Mouse (Mus musculus) kidney, embryonic 14.5 days (tissue): ENCODE data around the gene Ippk. TPM values are rescaled to one million over a fixed set of nuclear protein-coding genes. Genes with fewer than 3 reads are reported as not detected.

ENCODE experiments used
- ATAC-seq: fragments of 200-750 bp; cut with Nextera tagmentation; 2 replicates; pipeline ENCODE4 v1.8.0; 2017; ENCODE audit warnings: moderate number of reproducible peaks, mild to moderate bottlenecking, moderate TSS enrichment, moderate library complexity; ENCODE audit not compliant: low FRiP score, low TSS enrichment
- H3K27ac ChIP-seq: fragments of 300-500 bp; sonication (generic); 2 replicates; pipeline ENCODE4 v1.5.1; 2014; ENCODE audit warnings: low read depth, mild to moderate bottlenecking, low read length, moderate library complexity, mixed read lengths
- H3K27me3 ChIP-seq: fragments of 300-500 bp; sonication (generic); 2 replicates; pipeline ENCODE4 v1.6.1; 2014; ENCODE audit warnings: mild to moderate bottlenecking, low read length; ENCODE audit not compliant: control insufficient read depth, insufficient read depth
- H3K36me3 ChIP-seq: fragments of 300-500 bp; sonication (generic); 2 replicates; pipeline ENCODE4 v1.6.1; 2014; ENCODE audit warnings: low read length, mixed read lengths; ENCODE audit not compliant: control insufficient read depth, insufficient read depth
- H3K4me1 ChIP-seq: fragments of 300-500 bp; sonication (generic); 2 replicates; pipeline ENCODE4 v1.6.1; 2014; ENCODE audit warnings: low read length, mixed read lengths; ENCODE audit not compliant: control insufficient read depth, insufficient read depth
- H3K4me2 ChIP-seq: fragments of 300-500 bp; sonication (generic); replicated peaks from 2 replicates; pipeline ENCODE4 v1.6.1; 2014; ENCODE audit warnings: low read depth, mild to moderate bottlenecking, low read length
- H3K4me3 ChIP-seq: fragments of 300-500 bp; sonication (generic); 2 replicates; pipeline ENCODE4 v1.5.1; 2014; ENCODE audit warnings: mild to moderate bottlenecking, low read length
- H3K9ac ChIP-seq: fragments of 300-500 bp; sonication (generic); 2 replicates; pipeline ENCODE4 v1.6.1; 2014; ENCODE audit warnings: low read depth, mild to moderate bottlenecking, low read length, moderate library complexity
- H3K9me3 ChIP-seq: fragments of 300-500 bp; sonication (generic); 2 replicates; pipeline ENCODE4 v1.6.1; 2016; ENCODE audit warnings: low read length; ENCODE audit not compliant: control insufficient read depth
- WGBS: fragments of 180-500 bp; shearing (Covaris S2); extraction: QIAGEN DNeasy Blood & Tissue Kit; methylation state at CpG from one replicate; pipeline ENCODE4 v1.1.7; 2014; 5-methylcytosine and 5-hydroxymethylcytosine counted together
- polyA plus RNA-seq: library from polyadenylated mRNA; unstranded; fragments of >200 nt; fragmentation: Nextera tagmentation; extraction: Ambion mirVana; gene quantifications from 2 replicates; pipeline ENCODE4 v1.2.1, GENCODE M21; 2014

The Ippk gene
- polyA plus RNA-seq, 1 experiment from 2014 or later: 16.8 TPM

GRCm38 (mm10) chr13:49470319-49470718, 49.3 kb downstream of the Ippk start:
- H3K36me3 ChIP-seq: peaks cover 6% of the 10 kb centered on the region; the same call in 1 of the 2 replicates
- H3K4me3 ChIP-seq: no peak overlapping the region
- 88% methylated on average over 4 of the region's 4 CpGs for WGBS
- ATAC-seq: no peak
- no peak overlapping the region for H3K4me2 ChIP-seq
- no peaks in the 10 kb centered on the region for H3K27me3 ChIP-seq
- no peaks in the 10 kb centered on the region for H3K9me3 ChIP-seq
- no peak overlapping the region for H3K27ac ChIP-seq
- no peaks in the 10 kb centered on the region for H3K4me1 ChIP-seq
- no peak overlapping the region for H3K9ac ChIP-seq

DNA sequence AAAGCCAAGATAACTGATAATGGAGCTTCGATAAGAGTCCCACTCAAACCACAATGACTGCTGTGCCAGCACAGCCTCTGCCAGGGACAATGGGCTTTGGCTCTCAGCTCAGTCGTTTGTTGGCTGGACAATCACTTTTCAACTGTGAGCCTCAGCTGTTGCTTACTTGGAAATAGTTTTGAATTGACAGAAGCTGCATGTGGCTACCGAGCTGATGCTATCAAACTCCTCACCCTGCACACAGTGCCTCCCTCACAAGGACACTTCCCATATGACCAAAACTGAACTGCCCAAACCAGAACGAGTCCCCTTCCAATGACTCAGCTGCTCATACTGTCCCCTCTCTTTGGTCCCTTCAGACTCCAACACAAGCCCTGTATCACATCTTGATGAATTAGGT, 49.8 kb downstream of the Ippk start:
- WGBS: 77% methylated on average over 4 of the region's 4 CpGs
- Histone ChIP-seq H3K27ac (no peak overlapping the region), H3K9ac (no peak overlapping the region)

GRCm38 (mm10) chr13:49471981-49472675, 51.1 kb downstream of the Ippk start:
- WGBS: 77% methylated on average over 4 of the region's 4 CpGs
- H3K27ac ChIP-seq: no peak overlapping the region
- no peak overlapping the region for H3K4me3 ChIP-seq

More for the DNA sequence above, 49.8 kb downstream of the Ippk start:
- ATAC-seq: no peak
- Histone ChIP-seq H3K36me3 (0 out of 2 replicates have a peak, but pooled peaks cover 2% of the 10 kb centered on the region), H3K27me3 (no peaks in the 10 kb centered on the region), H3K4me1 (no peaks in the 10 kb centered on the region), H3K9me3 (no peaks in the 10 kb centered on the region), H3K4me3 (no peak overlapping the region), H3K4me2 (no peak overlapping the region)

DNA sequence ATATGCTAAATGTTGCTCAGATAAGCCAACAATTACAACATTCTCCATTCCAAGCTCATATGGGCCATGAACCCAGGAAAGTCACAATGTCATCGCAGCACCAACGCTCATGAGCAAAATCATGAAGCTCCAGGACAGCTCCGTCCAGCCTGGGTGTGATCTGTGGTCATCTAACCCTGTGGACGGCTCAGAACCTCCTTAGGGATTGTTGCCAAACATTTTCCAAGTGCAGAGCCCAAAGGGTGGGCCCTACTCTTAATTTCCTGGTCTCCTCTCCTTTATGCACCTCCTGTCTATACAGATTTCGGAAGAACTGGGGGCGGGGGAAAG, 51.6 kb downstream of the Ippk start:
- Histone ChIP-seq H3K27me3 (no peaks in the 10 kb centered on the region), H3K4me1 (no peaks in the 10 kb centered on the region), H3K4me2 (no peak overlapping the region), H3K4me3 (no peak overlapping the region), H3K9me3 (no peaks in the 10 kb centered on the region), H3K9ac (no peak overlapping the region), H3K36me3 (no peaks in the 10 kb centered on the region), H3K27ac (no peak overlapping the region)
- ATAC-seq: no peak
- 94% methylated on average over 6 of the region's 6 CpGs for WGBS

More at GRCm38 (mm10) chr13:49471981-49472675, 51.1 kb downstream of the Ippk start:
- no peaks in the 10 kb centered on the region for H3K27me3 ChIP-seq
- H3K4me2 ChIP-seq: no peak overlapping the region
- no peaks in the 10 kb centered on the region for H3K9me3 ChIP-seq
- no peaks in the 10 kb centered on the region for H3K4me1 ChIP-seq
- ATAC-seq: no peak
- H3K9ac ChIP-seq: no peak overlapping the region
- no peaks in the 10 kb centered on the region for H3K36me3 ChIP-seq

GRCm38 (mm10) chr13:49477887-49478286, 56.8 kb downstream of the Ippk start:
- Histone ChIP-seq H3K27ac (no peak overlapping the region), H3K4me1 (no peaks in the 10 kb centered on the region), H3K9ac (no peak overlapping the region), H3K4me3 (no peak overlapping the region), H3K36me3 (no peaks in the 10 kb centered on the region), H3K4me2 (no peak overlapping the region), H3K9me3 (no peaks in the 10 kb centered on the region), H3K27me3 (no peaks in the 10 kb centered on the region)
- 67% methylated on average over 3 of the region's 3 CpGs for WGBS
- ATAC-seq: no peak

DNA sequence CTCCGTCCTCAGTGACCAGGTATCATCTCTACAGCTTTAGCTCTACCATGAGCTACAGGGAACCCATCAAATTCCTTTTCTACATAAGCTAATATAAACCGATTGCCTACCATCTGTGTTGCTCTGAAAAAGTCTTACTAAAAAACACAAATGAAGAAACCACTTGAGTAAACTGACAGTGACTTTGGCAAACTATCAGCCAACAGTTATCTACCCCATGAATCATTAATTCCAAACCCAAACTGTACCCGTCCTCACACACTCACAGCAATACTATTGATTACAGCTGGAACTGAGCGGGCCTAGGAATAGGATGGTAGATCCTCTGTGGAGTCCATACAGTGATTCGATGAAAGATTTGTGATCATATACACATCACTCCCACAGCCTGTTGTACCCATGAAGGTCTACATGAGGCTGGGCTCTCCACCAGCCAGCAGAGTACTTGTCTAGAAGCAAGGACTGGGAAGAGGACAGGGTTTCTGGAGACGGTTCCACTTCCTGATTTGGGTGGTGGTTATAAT, 57.9 kb downstream of the Ippk start:
- no peak for ATAC-seq
- 95% methylated on average over 6 of the region's 6 CpGs for whole genome bisulfite sequencing
- Histone ChIP-seq H3K9me3 (no peaks in the 10 kb centered on the region), H3K27me3 (no peaks in the 10 kb centered on the region), H3K4me1 (no peaks in the 10 kb centered on the region), H3K9ac (no peak overlapping the region), H3K4me2 (no peak overlapping the region), H3K4me3 (no peak overlapping the region), H3K27ac (no peak overlapping the region), H3K36me3 (no peaks in the 10 kb centered on the region)

GRCm38 (mm10) chr13:49479399-49479798, 58.4 kb downstream of the Ippk start:
- ATAC-seq: no peak

DNA sequence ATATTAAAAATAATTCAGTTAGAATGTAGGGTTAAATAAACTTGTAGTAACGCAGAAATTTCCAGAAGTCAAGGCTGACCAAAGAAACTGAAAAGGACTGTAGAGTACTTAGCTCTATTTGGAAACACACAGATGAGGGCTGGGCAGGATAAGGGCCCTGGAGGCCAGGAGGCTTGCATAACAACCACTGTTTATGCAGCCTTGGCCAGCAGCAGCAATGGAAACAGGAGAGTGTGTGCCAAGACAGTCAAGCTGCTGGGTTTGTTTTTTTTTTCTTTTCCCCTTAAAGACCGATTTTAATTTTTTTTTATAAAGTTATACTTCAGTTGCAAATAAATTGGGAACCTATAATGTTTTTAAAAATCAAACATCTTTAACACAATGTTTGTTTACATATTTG, 59.0 kb downstream of the Ippk start:
- no peak overlapping the region for H3K9ac ChIP-seq
- H3K9me3 ChIP-seq: no peaks in the 10 kb centered on the region
- H3K4me3 ChIP-seq: no peak overlapping the region
- no peaks in the 10 kb centered on the region for H3K4me1 ChIP-seq
- no peaks in the 10 kb centered on the region for H3K36me3 ChIP-seq
- no peak overlapping the region for H3K4me2 ChIP-seq
- H3K27me3 ChIP-seq: no peaks in the 10 kb centered on the region
- no peak for ATAC-seq
- 85% methylated on average over 2 of the region's 2 CpGs for WGBS
- no peak overlapping the region for H3K27ac ChIP-seq

More at GRCm38 (mm10) chr13:49479399-49479798, 58.4 kb downstream of the Ippk start:
- Histone ChIP-seq H3K9ac (no peak overlapping the region), H3K27me3 (no peaks in the 10 kb centered on the region), H3K9me3 (no peaks in the 10 kb centered on the region), H3K4me2 (no peak overlapping the region), H3K4me1 (no peaks in the 10 kb centered on the region), H3K4me3 (no peak overlapping the region), H3K27ac (no peak overlapping the region), H3K36me3 (no peaks in the 10 kb centered on the region)
- 82% methylated on average over 4 of the region's 4 CpGs for WGBS

- no peak overlapping the region for H3K9ac ChIP-seq
- no peak overlapping the region for H3K4me2 ChIP-seq
- no peak for ATAC-seq
- no peak overlapping the region for H3K4me3 ChIP-seq
- H3K36me3 ChIP-seq: no peaks in the 10 kb centered on the region
- no peaks in the 10 kb centered on the region for H3K27me3 ChIP-seq
- WGBS: 81% methylated on average over 5 of the region's 5 CpGs
- H3K9me3 ChIP-seq: no peaks in the 10 kb centered on the region
- H3K4me1 ChIP-seq: no peaks in the 10 kb centered on the region
- H3K27ac ChIP-seq: no peak overlapping the region
Observed at GRCm38 (mm10) chr13:49480551-49480950, 59.5 kb downstream of the Ippk start.
